23 mouse cellular contexts compared by ENCODE assay signal in genomic region chr11:9216252-9216651, GRCm38 (mm10). TPM values are rescaled to one million over a fixed set of nuclear protein-coding genes. Genes with fewer than 3 reads are reported as not detected.
DNase-seq lines count a peak whose midpoint lies in the region; ATAC-seq lines count a peak whose summit lies in the region.
"Had no signal": no experiment of that assay in that cellular context is flagged by ENCODE, and none has a peak within 500 bp of the region (broad histone marks: within the 10 kb centered on the region; RNA-seq: fewer than 3 reads in every experiment).

No protein-coding gene starts in this region.

- no peaks in the 10 kb centered on the region for H3K4me1 ChIP-seq in hindbrain, embryonic 10.5 days (replicated peaks)
- no peaks in the 10 kb centered on the region for H3K4me1 ChIP-seq in hindbrain, embryonic 11.5 days (replicated peaks; ENCODE audit: control insufficient read depth, insufficient read depth, low read length)
- H3K4me1 ChIP-seq in lung, embryonic 16.5 days (replicated peaks; ENCODE audit: control insufficient read depth, insufficient read depth, low read length) = no peaks in the 10 kb centered on the region
- 0 out of 2 replicates have a peak, but pooled peaks cover 3% of the 10 kb centered on the region for H3K4me1 ChIP-seq in embryonic facial prominence, embryonic 14.5 days (ENCODE audit: control insufficient read depth, insufficient read depth, low read length)
- H3K4me1 ChIP-seq: hindbrain, embryonic 12.5 days; liver, embryonic 13.5 days; megakaryocyte, embryonic 14.5 days; neural tube, embryonic 12.5 days had no signal

- H3K27me3 ChIP-seq in hindbrain, embryonic 10.5 days (ENCODE audit: insufficient read depth, poor library complexity, severe bottlenecking) = no peaks in the 10 kb centered on the region
- no peaks in the 10 kb centered on the region for H3K27me3 ChIP-seq in hindbrain, embryonic 11.5 days (ENCODE audit: control insufficient read depth, insufficient read depth, low read length)
- no peaks in the 10 kb centered on the region for H3K27me3 ChIP-seq in lung, embryonic 16.5 days (ENCODE audit: control insufficient read depth, insufficient read depth, low read depth, low read length)
- H3K27me3 ChIP-seq in embryonic facial prominence, embryonic 14.5 days (replicated peaks; ENCODE audit: control insufficient read depth, insufficient read depth, low read length) = no peaks in the 10 kb centered on the region
- H3K27me3 ChIP-seq: embryonic facial prominence, embryonic 13.5 days; hindbrain, embryonic 12.5 days; liver, embryonic 13.5 days; megakaryocyte, embryonic 14.5 days; neural tube, embryonic 12.5 days had no signal

- no peak overlapping the region for H3K4me2 ChIP-seq in hindbrain, embryonic 11.5 days (replicated peaks; ENCODE audit: low read depth, low read length)
- no peak overlapping the region for H3K4me2 ChIP-seq in lung, embryonic 16.5 days (ENCODE audit: low read depth, low read length)
- H3K4me2 ChIP-seq in embryonic facial prominence, embryonic 14.5 days (ENCODE audit: low read depth, low read length) = no peak overlapping the region
- H3K4me2 ChIP-seq: embryonic facial prominence, embryonic 13.5 days; hindbrain, embryonic 12.5 days; liver, embryonic 13.5 days; neural tube, embryonic 12.5 days had no signal

- H3K36me3 ChIP-seq in hindbrain, embryonic 10.5 days = no peaks in the 10 kb centered on the region
- no peaks in the 10 kb centered on the region for H3K36me3 ChIP-seq in hindbrain, embryonic 11.5 days (ENCODE audit: control insufficient read depth, insufficient read depth, low read length)
- no peaks in the 10 kb centered on the region for H3K36me3 ChIP-seq in lung, embryonic 16.5 days (ENCODE audit: control insufficient read depth, insufficient read depth, low read length)
- no peaks in the 10 kb centered on the region for H3K36me3 ChIP-seq in embryonic facial prominence, embryonic 14.5 days (ENCODE audit: control insufficient read depth, insufficient read depth, low read length)
- H3K36me3 ChIP-seq: embryonic facial prominence, embryonic 13.5 days; forebrain, embryonic 10.5 days; hindbrain, embryonic 12.5 days; liver, embryonic 13.5 days; neural tube, embryonic 12.5 days had no signal

- ATAC-seq in hindbrain, embryonic 11.5 days (ENCODE audit: low FRiP score) = no peak
- peak; percentile 38; the same call in 1 of the 2 replicates for ATAC-seq in lung, embryonic 16.5 days (ENCODE audit: low read depth)
- ATAC-seq in embryonic facial prominence, embryonic 14.5 days (ENCODE audit: low read depth) = peak; percentile 93
- ATAC-seq: inflammation-experienced regulatory T-cells, adult 6 months; lung, postnatal 0 days had no signal

- no peak overlapping the region for H3K4me3 ChIP-seq in hindbrain, embryonic 10.5 days
- H3K4me3 ChIP-seq in hindbrain, embryonic 11.5 days (ENCODE audit: low read depth, low read length) = no peak overlapping the region
- H3K4me3 ChIP-seq in lung, embryonic 16.5 days (ENCODE audit: low read length) = no peak overlapping the region
- no peak overlapping the region for H3K4me3 ChIP-seq in embryonic facial prominence, embryonic 14.5 days (ENCODE audit: low read depth, low read length)
- H3K4me3 ChIP-seq: embryonic facial prominence, embryonic 13.5 days; forebrain, embryonic 10.5 days; heart, adult 2 months; hindbrain, embryonic 12.5 days; liver, embryonic 13.5 days; megakaryocyte, embryonic 14.5 days; neural tube, embryonic 12.5 days had no signal

- peak; percentile 6 for DNase-seq in hindbrain, embryonic 10.5 days (ENCODE audit: low spot score)
- no peak for DNase-seq in hindbrain, embryonic 11.5 days (ENCODE audit: low spot score)
- no peak for DNase-seq in lung, postnatal 14 days
- DNase-seq in embryonic facial prominence, embryonic 14.5 days (ENCODE audit: low spot score) = peak; percentile 86
- DNase-seq in gastrocnemius, postnatal 25 days = no peak
- no peak for DNase-seq in right cerebral cortex, postnatal 10 days (ENCODE audit: low spot score in 2 of 2)
- no peak for DNase-seq in thymus, postnatal 4 days
- DNase-seq: adrenal gland, adult 2 months; cerebellum, postnatal 10 days; heart, adult 2 months; kidney, postnatal 36 days; liver, embryonic 13.5 days; right cerebral cortex, postnatal 25 days; thymus, adult 18-20 months had no signal

- no peak overlapping the region for H3K27ac ChIP-seq in hindbrain, embryonic 10.5 days
- H3K27ac ChIP-seq in hindbrain, embryonic 11.5 days (ENCODE audit: low read depth, low read length) = no peak overlapping the region
- H3K27ac ChIP-seq in lung, embryonic 16.5 days (ENCODE audit: low read length) = no peak overlapping the region
- no peak overlapping the region for H3K27ac ChIP-seq in embryonic facial prominence, embryonic 14.5 days (replicated peaks; ENCODE audit: low read depth, low read length)
- H3K27ac ChIP-seq: embryonic facial prominence, embryonic 13.5 days; forebrain, embryonic 10.5 days; heart, adult 2 months; hindbrain, embryonic 12.5 days; liver, embryonic 13.5 days; neural tube, embryonic 12.5 days had no signal

- 28% methylated on average over 4 of the region's 4 CpGs for WGBS in hindbrain, embryonic 10.5 days
- WGBS in hindbrain, embryonic 11.5 days = 38% methylated on average over 4 of the region's 4 CpGs
- 16% methylated on average over 4 of the region's 4 CpGs for WGBS in lung, embryonic 16.5 days
- WGBS in embryonic facial prominence, embryonic 14.5 days = 15% methylated on average over 4 of the region's 4 CpGs

- H3K9ac ChIP-seq in hindbrain, embryonic 11.5 days (ENCODE audit: low read depth, low read length) = no peak overlapping the region
- no peak overlapping the region for H3K9ac ChIP-seq in lung, embryonic 16.5 days (ENCODE audit: low read length)
- H3K9ac ChIP-seq in embryonic facial prominence, embryonic 14.5 days (ENCODE audit: low read depth, low read length) = no peak overlapping the region
- H3K9ac ChIP-seq: embryonic facial prominence, embryonic 13.5 days; hindbrain, embryonic 12.5 days; liver, embryonic 13.5 days; neural tube, embryonic 12.5 days had no signal

- H3K9me3 ChIP-seq in hindbrain, embryonic 10.5 days = no peaks in the 10 kb centered on the region
- no peaks in the 10 kb centered on the region for H3K9me3 ChIP-seq in hindbrain, embryonic 11.5 days (ENCODE audit: control insufficient read depth, low read length)
- H3K9me3 ChIP-seq in lung, embryonic 16.5 days (ENCODE audit: control insufficient read depth, low read length) = no peaks in the 10 kb centered on the region
- H3K9me3 ChIP-seq in embryonic facial prominence, embryonic 14.5 days (ENCODE audit: control insufficient read depth, low read length) = no peaks in the 10 kb centered on the region
- H3K9me3 ChIP-seq: embryonic facial prominence, embryonic 13.5 days; forebrain, embryonic 10.5 days; hindbrain, embryonic 12.5 days; liver, embryonic 13.5 days; megakaryocyte, embryonic 14.5 days; neural tube, embryonic 12.5 days had no signal

RNA-seq across cellular contexts. Expression of gene Abca13, which starts 24.5 kb away (rescaled TPM):
- 0.01 TPM in 2 replicates for polyA plus RNA-seq in hindbrain, embryonic 10.5 days (2016; fragmentation: Nextera tagmentation; extraction: Ambion mirVana)
- 0.01 TPM in 1 of 2 replicates, not detected in the other for polyA plus RNA-seq in hindbrain, embryonic 11.5 days (2014; fragmentation: Nextera tagmentation; extraction: Ambion mirVana)
- polyA plus RNA-seq in lung, embryonic 16.5 days (2015; fragmentation: Nextera tagmentation; extraction: Ambion mirVana) = 0.05 and 0.13 TPM in 2 replicates
- polyA plus RNA-seq in embryonic facial prominence, embryonic 14.5 days (2014; fragmentation: Nextera tagmentation; extraction: Ambion mirVana) = 0.16 and 0.18 TPM in 2 replicates
- total RNA-seq in gastrocnemius, postnatal 25 days (2021) = not detected
- total RNA-seq: gastrocnemius, adult 8-10 months; heart, adult 2 months had no signal
- polyA plus RNA-seq: adrenal gland, adult 2 months; inflammation-experienced regulatory T-cells, adult 6 months had no signal

Comparison
In these comparisons a context has a peak if more than half of its experiments do, and no peak if none do; other contexts are left out.
1. DNase-seq: peak in hindbrain, embryonic 10.5 days (single experiment) and embryonic facial prominence, embryonic 14.5 days (single experiment); none in hindbrain, embryonic 11.5 days (single experiment), lung, postnatal 14 days (single experiment), gastrocnemius, postnatal 25 days (single experiment), right cerebral cortex, postnatal 10 days (0 of 2) and thymus, postnatal 4 days (single experiment).